Mouse (Mus musculus) Patski (cell line): Measurements from ENCODE around the gene St6gal2. TPM values are rescaled to one million over a fixed set of nuclear protein-coding genes. Genes with fewer than 3 reads are reported as not detected.

Experiments used
- ATAC-seq: fragments of 100-300 bp; one replicate; pipeline ENCODE4 v1.8.0; 2021
- CTCF ChIA-PET: fragments of 350-600 bp; sonication (Branson Sonifier 250); formaldehyde crosslinking; loops from one replicate; lab custom pipeline; 2022; ENCODE audit warnings: inconsistent platforms; lab: Charles Lee
- POLR2A ChIA-PET: fragments of 350-600 bp; sonication (Branson Sonifier 250); formaldehyde crosslinking; loops from one replicate; lab custom pipeline; 2022; ENCODE audit warnings: antibody characterized with exemption, inconsistent platforms; lab: Charles Lee
- DNase-seq: peaks from one replicate; pipeline ENCODE4 v3.0.0-alpha.2; 2011; ENCODE audit warnings: low read depth, low spot score
- H3K27me3 ChIP-seq: fragments of 371-371 bp; one replicate; pipeline ENCODE4 v1.5.1; 2021
- CTCF ChIP-seq: fragments of 100-300 bp; IDR thresholded peaks from one replicate; pipeline ENCODE4 v1.5.1; 2021
- in situ Hi-C: fragments of 300-500 bp; cut with MboI; formaldehyde crosslinking; loops from 3 replicates; pipeline ENCODE4 v1.11.1; 2018; ENCODE audit warnings: low pct_unique_long_range_greater_than_20kb, mixed read lengths
- polyA plus RNA-seq: library from polyadenylated mRNA; unstranded; gene quantifications from one replicate; pipeline ENCODE4 v1.2.3, GENCODE M21; 2021

St6gal2 gene
- polyA plus RNA-seq, 1 experiment from 2014 or later = not detected

DNA sequence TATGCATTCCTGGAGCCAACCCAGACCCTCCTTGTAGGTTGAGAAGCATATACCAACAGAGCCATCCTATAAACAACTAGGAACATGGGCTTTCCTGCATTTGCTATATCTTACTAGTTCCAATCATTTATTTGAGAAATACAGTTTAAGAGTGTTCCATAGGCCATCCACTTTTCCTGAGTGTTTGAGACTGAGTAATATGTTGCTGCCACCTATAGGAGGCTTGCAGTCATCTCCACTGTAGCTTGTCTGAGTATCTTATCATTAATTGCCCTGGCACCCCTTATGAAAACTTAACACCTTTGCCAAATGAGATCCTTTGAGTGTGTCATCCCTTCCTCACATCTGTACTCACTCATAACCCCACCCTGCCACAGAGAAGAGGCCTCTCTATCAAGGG lies 32.2 kb downstream of the St6gal2 start:
- peaks cover 7% of the 10 kb centered on the region for H3K27me3 ChIP-seq
- peak; percentile 49 for TF ChIP-seq CTCF
- no peak for ATAC-seq
- in situ Hi-C loops = no loop called here
- ChIA-PET POLR2A (no interaction called here), CTCF (interaction anchor here (1.5 kb wide), 1 partner anchor 18 kb away, joined by 4 read pairs; no protein-coding TSS in a partner anchor)
- no peak for DNase-seq

DNA sequence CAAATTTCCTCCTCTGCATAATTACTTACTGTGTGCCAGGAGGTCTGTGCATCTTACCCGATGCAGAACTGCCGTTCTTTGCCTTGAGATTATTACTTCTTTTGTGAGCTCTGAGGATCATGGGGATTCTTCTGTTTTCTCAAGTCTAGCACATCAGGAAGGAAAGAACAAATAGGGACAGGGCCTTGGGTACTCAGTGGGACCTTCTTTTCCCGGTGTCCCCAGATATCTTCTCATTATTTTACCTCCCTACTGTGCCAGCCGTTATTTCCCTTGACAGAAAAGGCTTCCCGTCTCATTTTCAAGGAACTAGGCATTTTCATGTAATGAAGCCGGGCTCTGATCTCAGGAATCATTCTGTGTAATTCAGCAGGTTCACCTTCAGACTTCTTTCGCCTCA lies 34.2 kb downstream of the St6gal2 start:
- CTCF ChIA-PET = no interaction called here
- in situ Hi-C loops = no loop called here

DNA sequence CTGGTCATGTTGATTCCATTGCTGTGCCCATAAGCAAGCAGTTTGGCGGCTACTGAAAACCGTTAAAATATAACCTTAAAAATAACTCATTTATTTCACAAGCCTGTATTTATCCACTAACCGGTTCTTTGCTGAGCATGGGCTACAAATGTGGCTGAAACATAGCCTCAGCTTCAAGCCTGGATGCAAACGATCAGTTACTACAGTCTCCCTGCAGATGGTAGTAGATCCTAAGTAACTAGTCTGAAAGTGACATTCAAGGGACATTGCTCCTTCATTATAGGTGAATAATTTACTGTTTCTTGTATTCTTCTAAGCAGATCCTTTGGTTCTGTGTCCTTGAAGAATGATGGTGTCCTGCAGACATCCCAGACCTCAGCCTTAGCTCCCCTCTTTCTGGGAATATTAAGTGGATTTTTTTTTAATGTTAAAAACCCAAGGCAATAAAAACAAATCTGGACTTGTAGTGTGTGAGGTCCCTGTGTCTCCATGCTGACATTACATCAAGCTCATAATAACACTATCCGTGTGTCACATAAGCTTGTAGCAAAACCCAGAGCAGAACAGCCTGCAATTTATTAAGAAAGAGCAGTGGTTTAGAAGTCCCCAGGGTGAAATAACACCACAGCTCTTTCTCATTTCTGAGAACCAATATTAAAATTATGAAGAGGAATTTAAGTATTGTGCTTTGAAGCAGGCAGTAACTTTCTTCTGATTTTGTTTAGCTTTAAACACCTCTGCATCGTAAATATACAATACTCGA lies 39.1 kb downstream of the St6gal2 start:
- POLR2A ChIA-PET = interaction anchor here (0.5 kb wide), 1 partner anchor 126 kb away, joined by 5 read pairs; no protein-coding TSS in a partner anchor
- DNase-seq (no peak), ATAC-seq (no peak)
- in situ Hi-C loops = no loop called here
- H3K27me3 ChIP-seq = peaks cover 11% of the 10 kb centered on the region
- TF ChIP-seq CTCF = no peak
- CTCF ChIA-PET = interaction anchor here (1.8 kb wide), 1 partner anchor 10 kb away, joined by 10 read pairs; no protein-coding TSS in a partner anchor

More for the DNA sequence above, 34.2 kb downstream of the St6gal2 start:
- POLR2A ChIA-PET = no interaction called here
- peaks cover 7% of the 10 kb centered on the region for H3K27me3 ChIP-seq
- TF ChIP-seq CTCF = no peak
- no peak for DNase-seq
- no peak for ATAC-seq

DNA sequence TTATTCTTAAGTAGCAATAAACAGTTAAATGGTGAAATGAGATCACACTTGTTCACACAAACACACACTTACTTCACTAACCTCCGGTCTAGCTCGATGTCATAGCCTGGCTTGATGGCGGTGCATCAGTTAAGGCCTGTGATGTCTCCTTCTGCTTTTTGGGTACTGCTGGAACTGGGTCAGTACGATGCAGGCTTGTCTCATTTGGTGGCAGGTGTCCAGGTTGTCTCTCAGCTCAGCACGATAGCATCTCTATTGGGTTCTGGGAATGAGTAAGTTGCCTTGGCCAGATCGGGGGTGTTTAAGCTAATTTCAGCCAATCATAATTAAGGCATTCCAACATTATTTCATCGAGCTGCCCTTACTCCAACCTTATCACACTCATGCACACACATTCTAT lies 86.7 kb downstream of the St6gal2 start:
- POLR2A ChIA-PET = interaction anchor here (0.6 kb wide), 1 partner anchor 28 kb away, joined by 3 read pairs; no protein-coding TSS in a partner anchor
- no peak for TF ChIP-seq CTCF
- in situ Hi-C loops = no loop called here
- no peak for DNase-seq
- no peaks in the 10 kb centered on the region for H3K27me3 ChIP-seq
- CTCF ChIA-PET = no interaction called here
- no peak for ATAC-seq

DNA sequence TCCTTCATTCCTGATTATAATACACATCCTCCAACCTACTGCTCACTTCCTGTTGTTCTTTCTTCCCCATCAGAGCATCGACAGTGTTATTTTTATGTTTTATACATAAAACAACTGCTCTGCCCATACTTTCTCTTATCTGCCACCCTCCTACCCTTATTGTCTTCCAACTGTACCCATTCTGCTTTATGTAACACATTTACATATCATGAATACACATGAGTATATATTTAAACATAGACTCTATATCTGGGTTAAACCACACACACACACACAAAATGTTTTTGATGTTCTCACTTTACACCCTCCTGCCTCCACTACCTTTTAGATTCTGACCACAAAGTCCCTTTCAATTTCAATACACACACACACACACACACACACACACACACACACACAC lies 103.3 kb downstream of the St6gal2 start:
- no peak for TF ChIP-seq CTCF
- no peaks in the 10 kb centered on the region for H3K27me3 ChIP-seq
- in situ Hi-C loops = no loop called here
- ATAC-seq (no peak), DNase-seq (no peak)
- POLR2A ChIA-PET = no interaction called here
- CTCF ChIA-PET = no interaction called here

DNA sequence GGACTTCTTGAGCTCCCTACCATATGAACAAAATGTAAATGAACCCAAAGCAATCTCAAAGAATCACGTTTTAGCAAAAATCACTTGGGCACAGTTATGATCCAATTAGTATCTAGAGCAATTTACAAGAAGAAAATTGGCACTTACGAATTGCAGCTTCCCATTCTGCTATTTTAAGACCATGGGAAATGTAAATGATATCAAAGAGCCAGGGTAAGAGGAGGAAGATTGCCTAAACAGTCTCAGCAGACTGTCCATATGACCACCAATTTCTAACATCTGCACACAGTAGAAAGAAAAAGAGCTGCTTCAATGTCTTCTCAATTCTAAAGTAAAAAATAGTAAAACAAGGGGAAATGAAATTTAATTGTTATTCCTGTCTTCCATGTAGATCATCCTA lies 116.6 kb downstream of the St6gal2 start:
- no peak for TF ChIP-seq CTCF
- CTCF ChIA-PET = no interaction called here
- H3K27me3 ChIP-seq = no peaks in the 10 kb centered on the region
- POLR2A ChIA-PET = no interaction called here
- in situ Hi-C loops = no loop called here
- ATAC-seq = no peak
- DNase-seq = no peak

Other genes with a start within 250 kb of the St6gal2 start
- gene Vmn2r118, start 179.8 kb downstream of the St6gal2 start, polyA plus RNA-seq = not detected